ENCODE assay signal across 18 mouse cellular contexts in genomic region chr13:64186516-64186915, GRCm38 (mm10). TPM values are rescaled to one million over a fixed set of nuclear protein-coding genes. Genes with fewer than 3 reads are reported as not detected.
A peak's percentile ranks its signal among the peaks of the same experiment; 100 is the strongest.
DNase-seq lines count a peak whose midpoint lies in the region; ATAC-seq lines count a peak whose summit lies in the region.
"Had no signal": no experiment of that assay in that cellular context is flagged by ENCODE, and none has a peak within 500 bp of the region (broad histone marks: within the 10 kb centered on the region; RNA-seq: fewer than 3 reads in every experiment).

No protein-coding gene starts in this region.

- H3K27ac ChIP-seq in heart, embryonic 14.5 days (replicated peaks in 1 of 2; ENCODE audit: control insufficient read depth in 1 of 2, insufficient read depth in 1 of 2, low read depth in 2 of 2, low read length in 2 of 2): peak overlapping the region; percentile 81 to 83
- H3K27ac ChIP-seq: embryonic facial prominence, embryonic 13.5 days; forebrain, embryonic 12.5 days; hindbrain, embryonic 15.5 days had no signal

- peak; percentile 64 for DNase-seq in adrenal gland, adult 8-10 months
- DNase-seq in adrenal gland, adult 18-20 months (ENCODE audit: low spot score in 2 of 2): no peak
- no peak for DNase-seq in heart, postnatal 36 days
- peak; percentile 19 for DNase-seq in adrenal gland, postnatal 10 days
- DNase-seq in adrenal gland, postnatal 36 days: peak; percentile 30 to 43
- DNase-seq: cerebellum, adult 18-20 months; cerebellum, adult 9-11 months; cerebellum, postnatal 36 days; forebrain, postnatal 0 days; gastrocnemius, postnatal 14 days; kidney, adult 2 months had no signal

- no peaks in the 10 kb centered on the region for H3K9me3 ChIP-seq in heart, embryonic 14.5 days (ENCODE audit: control insufficient read depth, low read length)
- H3K9me3 ChIP-seq: embryonic facial prominence, embryonic 13.5 days; forebrain, embryonic 12.5 days; hindbrain, embryonic 15.5 days had no signal

- ATAC-seq in heart, embryonic 14.5 days (ENCODE audit: insufficient number of reproducible peaks, insufficient read depth, low FRiP score, low read depth): no peak
- ATAC-seq: activated CD4-positive, CD25-positive, alpha-beta regulatory T cell, adult 4 months; forebrain, postnatal 0 days; intestine, embryonic 16.5 days had no signal

- no peak overlapping the region for H3K9ac ChIP-seq in heart, embryonic 14.5 days (ENCODE audit: low read length)
- H3K9ac ChIP-seq: embryonic facial prominence, embryonic 13.5 days; forebrain, embryonic 12.5 days; forebrain, postnatal 0 days; hindbrain, embryonic 15.5 days had no signal

- no peaks in the 10 kb centered on the region for H3K27me3 ChIP-seq in heart, embryonic 14.5 days (ENCODE audit: control insufficient read depth, insufficient read depth, low read length)
- H3K27me3 ChIP-seq: embryonic facial prominence, embryonic 13.5 days; forebrain, embryonic 12.5 days; hindbrain, embryonic 15.5 days; Patski had no signal

- peaks cover 52% of the 10 kb centered on the region for H3K36me3 ChIP-seq in heart, embryonic 14.5 days (ENCODE audit: control insufficient read depth, insufficient read depth, low read length)

- H3K4me2 ChIP-seq in heart, embryonic 14.5 days (ENCODE audit: low read length): no peak overlapping the region
- H3K4me2 ChIP-seq: embryonic facial prominence, embryonic 13.5 days; forebrain, embryonic 12.5 days; hindbrain, embryonic 15.5 days had no signal

- 92% methylated on average over 4 of the region's 4 CpGs for WGBS in heart, embryonic 14.5 days

- H3K4me1 ChIP-seq in heart, embryonic 14.5 days (ENCODE audit: control insufficient read depth in 2 of 2, insufficient read depth in 2 of 2, low read length in 2 of 2): peaks cover 13 to 22% of the 10 kb centered on the region in 2 experiments
- H3K4me1 ChIP-seq: embryonic facial prominence, embryonic 13.5 days; forebrain, embryonic 12.5 days; hindbrain, embryonic 15.5 days had no signal

- intact Hi-C loops in heart, postnatal 36 days (cut with DNase I): no loop called here

- no peak overlapping the region for H3K4me3 ChIP-seq in heart, embryonic 14.5 days (ENCODE audit: control insufficient read depth in 1 of 2, insufficient read depth in 1 of 2, low read depth in 1 of 2, low read length in 2 of 2)
- H3K4me3 ChIP-seq: embryonic facial prominence, embryonic 13.5 days; forebrain, embryonic 12.5 days; hindbrain, embryonic 15.5 days had no signal

RNA-seq across cellular contexts. Expression of gene Habp4, which starts 24.9 kb away (rescaled TPM):
- 10 to 100 TPM; 33.4 to 57.7 (median 43.0) TPM for total RNA-seq in adrenal gland, adult 8-10 months (2022)
- 10 to 100 TPM; 28.5 to 30.2 TPM for total RNA-seq in adrenal gland, adult 18-20 months (2021)
- polyA plus RNA-seq in heart, embryonic 14.5 days (2014; fragmentation: Nextera tagmentation; extraction: Ambion mirVana): 70.9 and 72.4 TPM in 2 replicates
- total RNA-seq in heart, postnatal 36 days (2021): 10 to 100 TPM; 48.7 to 51.1 TPM
- total RNA-seq in adrenal gland, postnatal 10 days (2021): 10 to 100 TPM; 20.4 to 24.7 TPM
- 10 to 100 TPM; 25.8 to 27.3 TPM for total RNA-seq in adrenal gland, postnatal 36 days (2021)

RNA-seq across cellular contexts. Expression of gene Zfp367, which starts 33.5 kb away (rescaled TPM):
- 10 to 100 TPM; 18.7 to 25.5 (median 23.4) TPM for total RNA-seq in adrenal gland, adult 8-10 months (2022)
- total RNA-seq in adrenal gland, adult 18-20 months (2021): 10 to 100 TPM; 20.9 to 23.5 TPM
- 28.1 and 30.2 TPM in 2 replicates for polyA plus RNA-seq in heart, embryonic 14.5 days (2014; fragmentation: Nextera tagmentation; extraction: Ambion mirVana)
- 10 to 100 TPM; 20.9 to 22.8 TPM for total RNA-seq in heart, postnatal 36 days (2021)
- 10 to 100 TPM; 19.0 to 19.6 TPM for total RNA-seq in adrenal gland, postnatal 10 days (2021)
- total RNA-seq in adrenal gland, postnatal 36 days (2021): 10 to 100 TPM; 23.7 to 32.5 TPM

RNA-seq across cellular contexts. Expression of gene Slc35d2, which starts 57.3 kb away (rescaled TPM):
- total RNA-seq in adrenal gland, adult 8-10 months (2022): 10 to 100 TPM in 3 of 4 experiments, 1 to 10 TPM in 1; 6.9 to 10.6 (median 10.3) TPM
- total RNA-seq in adrenal gland, adult 18-20 months (2021): 1 to 10 TPM; 4.3 to 7.7 TPM
- polyA plus RNA-seq in heart, embryonic 14.5 days (2014; fragmentation: Nextera tagmentation; extraction: Ambion mirVana): 6.1 and 7.7 TPM in 2 replicates
- total RNA-seq in heart, postnatal 36 days (2021): 1 to 10 TPM; 2.1 to 2.5 TPM
- total RNA-seq in adrenal gland, postnatal 10 days (2021): 1 to 10 TPM; 7.7 to 9.4 TPM
- total RNA-seq in adrenal gland, postnatal 36 days (2021): 1 to 10 TPM; 5.9 to 7.8 TPM

Comparison
In these comparisons a context has a peak if more than half of its experiments do, and no peak if none do; other contexts are left out.
1. DNase-seq: peak in adrenal gland, adult 8-10 months (single experiment), adrenal gland, postnatal 10 days (single experiment) and adrenal gland, postnatal 36 days (2 of 2); none in adrenal gland, adult 18-20 months (0 of 2) and heart, postnatal 36 days (0 of 2).